Mouse (Mus musculus) lung, adult 2 months (tissue): ENCODE results near the gene Gpr3. TPM values are rescaled to one million over a fixed set of nuclear protein-coding genes. Genes with fewer than 3 reads are reported as not detected.
A peak's percentile ranks its signal among the peaks of the same experiment; 100 is the strongest.

Source experiments
- DNase-seq: peaks from one replicate; pipeline ENCODE4 v3.0.0; 2022
- H3K4me1 ChIP-seq: fragments of 200-500 bp; 2 replicates; pipeline ENCODE4 v1.6.1; 2011; ENCODE audit warnings: low read length; ENCODE audit not compliant: control insufficient read depth, insufficient read depth
- H3K4me3 ChIP-seq: fragments of 200-500 bp; replicated peaks from 2 replicates; pipeline ENCODE3; 2011; ENCODE audit warnings: low read depth, mild to moderate bottlenecking, control low read depth, low read length; ENCODE audit errors: extremely low read depth
- CTCF ChIP-seq: fragments of 200-500 bp; IDR thresholded peaks from 2 replicates; pipeline ENCODE4 v1.5.1; 2011; ENCODE audit warnings: mild to moderate bottlenecking, low read length, control low read depth; ENCODE audit not compliant: insufficient read depth
- POLR2A ChIP-seq: fragments of 200-500 bp; IDR thresholded peaks from 2 replicates; pipeline ENCODE4 v1.6.1; 2011; ENCODE audit warnings: low read depth, mild to moderate bottlenecking, control low read depth, low read length, borderline replicate concordance; ENCODE audit errors: extremely low read depth
- WGBS: fragments of 180-500 bp; shearing (Covaris S2); methylation state at CpG from one replicate; pipeline ENCODE4 v1.1.7; 2018; 5-methylcytosine and 5-hydroxymethylcytosine counted together
- polyA plus RNA-seq: library from polyadenylated mRNA; depleted of rRNA; stranded (reverse); fragments of >200 nt; gene quantifications from 2 replicates; pipeline ENCODE4 v1.2.3, GENCODE M21; 2012

The Gpr3 gene
- polyA plus RNA-seq, 1 experiment, result 0.18 TPM

GRCm38 (mm10) chr4:133217641-133218040, 5.3 kb upstream of the Gpr3 start:
- TF ChIP-seq CTCF (peak; percentile 92), POLR2A (no peak)
- DNase-seq, result peak; percentile 67
- Histone ChIP-seq H3K4me3 (no peak overlapping the region), H3K4me1 (peaks cover 8% of the 10 kb centered on the region)
- WGBS, result 9% methylated on average over 5 of the region's 5 CpGs

DNA sequence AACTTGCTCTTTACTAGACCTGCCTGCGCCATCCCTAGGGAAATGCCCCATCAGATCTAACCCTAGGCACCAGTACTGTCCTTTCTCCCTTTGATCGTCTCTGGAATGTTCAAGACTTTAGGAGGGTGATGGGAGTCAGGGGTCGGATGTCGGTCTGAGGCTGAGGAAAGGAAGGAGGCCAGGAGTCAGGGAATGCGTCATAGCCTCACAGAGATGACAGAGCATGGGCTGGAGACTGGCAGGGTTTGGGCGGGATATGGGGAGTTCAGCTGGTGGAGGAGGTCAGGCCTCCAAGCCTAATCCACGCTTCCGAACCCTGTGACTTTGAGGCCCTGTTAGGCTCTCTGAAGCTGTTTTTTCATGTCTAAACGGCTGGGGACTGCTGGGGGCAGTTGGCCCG, 1.3 kb upstream of the Gpr3 start:
- no peak for DNase-seq
- no peak for TF ChIP-seq POLR2A
- no peak for TF ChIP-seq CTCF
- Histone ChIP-seq H3K4me3 (no peak overlapping the region), H3K4me1 (peaks cover 6% of the 10 kb centered on the region)
- 37% methylated on average over 10 of the region's 10 CpGs for WGBS

DNA sequence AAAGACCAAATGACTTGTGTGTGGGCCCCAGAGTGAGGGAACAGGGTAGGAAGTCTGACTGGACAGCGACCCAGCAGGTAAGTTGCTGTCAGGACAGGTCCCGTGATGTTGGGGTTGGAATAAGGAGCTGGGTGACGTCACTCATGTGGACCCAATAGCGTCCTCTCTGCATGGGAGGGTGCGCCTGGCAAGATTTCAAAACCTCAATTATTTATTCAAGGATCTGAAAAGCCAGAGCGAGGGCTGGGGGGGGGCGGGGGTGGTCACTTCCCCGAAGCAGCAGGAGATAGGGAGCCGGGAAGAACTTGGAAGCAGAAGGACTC, 893 bp upstream of the Gpr3 start:
- Histone ChIP-seq H3K4me1 (peaks cover 6% of the 10 kb centered on the region), H3K4me3 (no peak overlapping the region)
- WGBS, result 6% methylated on average over 9 of the region's 9 CpGs
- TF ChIP-seq POLR2A (no peak), CTCF (no peak)
- DNase-seq, result no peak

GRCm38 (mm10) chr4:133212562-133213267, 379 bp upstream of the Gpr3 start:
- DNase-seq, result peak; percentile 80
- peaks cover 6% of the 10 kb centered on the region for H3K4me1 ChIP-seq
- 2% methylated on average over 44 of the region's 44 CpGs for WGBS
- no peak overlapping the region for H3K4me3 ChIP-seq
- TF ChIP-seq CTCF (no peak), POLR2A (no peak)

GRCm38 (mm10) chr4:133210788-133211390, 1.4 kb downstream of the Gpr3 start:
- no peak for DNase-seq
- TF ChIP-seq CTCF (no peak), POLR2A (no peak)
- H3K4me3 ChIP-seq, result no peak overlapping the region
- H3K4me1 ChIP-seq, result peaks cover 6% of the 10 kb centered on the region
- WGBS, result 93% methylated on average over 19 of the region's 19 CpGs

DNA sequence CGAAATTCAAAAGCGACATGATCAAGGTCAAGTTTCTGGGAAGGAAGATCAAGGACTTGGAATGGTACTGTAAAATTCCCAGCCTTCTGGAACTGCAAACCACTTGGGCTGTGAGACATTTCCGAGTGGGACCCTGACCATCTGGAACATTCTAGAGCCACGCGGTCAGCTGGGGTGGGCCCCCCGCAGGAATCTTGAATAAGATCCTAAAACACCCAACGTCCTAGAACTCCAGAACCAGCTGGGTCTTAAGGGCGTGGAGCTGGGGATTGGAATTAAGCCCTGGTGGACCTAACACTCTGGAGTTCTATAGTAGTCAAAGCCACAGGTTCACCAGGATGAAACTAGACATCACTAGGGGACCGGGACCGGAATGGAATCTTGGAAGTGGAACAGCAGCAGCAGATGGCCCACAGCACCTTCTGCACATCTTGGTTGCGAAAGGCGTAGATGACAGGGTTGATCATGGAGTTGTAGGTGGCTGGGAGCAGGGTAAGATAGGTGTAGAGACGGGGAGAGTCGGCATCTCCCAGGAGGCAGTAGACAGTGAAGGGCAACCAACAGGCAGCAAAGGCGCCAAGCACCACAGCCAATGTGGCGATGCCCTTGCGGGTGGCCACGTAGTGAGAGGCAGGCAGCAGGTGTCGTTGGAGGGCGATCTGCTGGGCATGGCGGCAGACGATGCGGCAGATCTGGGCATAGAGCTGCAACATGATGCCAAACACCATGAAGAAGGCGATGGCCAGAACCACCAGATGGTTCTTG, 2.1 kb downstream of the Gpr3 start:
- no peak for DNase-seq
- Histone ChIP-seq H3K4me1 (peaks cover 6% of the 10 kb centered on the region), H3K4me3 (no peak overlapping the region)
- WGBS, result 89% methylated on average over 24 of the region's 24 CpGs
- TF ChIP-seq POLR2A, result no peak
- no peak for TF ChIP-seq CTCF

DNA sequence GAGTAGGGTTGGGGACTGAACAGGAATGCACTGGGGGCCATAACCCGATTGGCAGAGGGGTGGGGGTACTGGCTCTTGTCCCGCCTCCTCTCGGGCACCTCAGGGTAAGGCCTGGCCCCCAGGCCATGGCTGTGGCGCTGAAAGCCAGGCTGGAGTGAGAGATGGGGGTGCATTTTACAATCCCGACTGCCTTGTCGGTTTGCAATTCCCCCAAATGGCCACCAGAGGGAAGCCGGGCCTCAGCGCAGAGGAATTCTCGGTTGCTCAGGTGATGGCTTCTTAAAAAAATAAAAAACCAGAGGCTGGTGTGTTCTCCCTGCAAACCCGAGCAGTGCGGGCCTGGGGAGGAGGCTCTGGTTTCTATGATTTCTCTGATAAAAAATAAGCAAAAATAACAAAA, 3.0 kb downstream of the Gpr3 start:
- no peak for DNase-seq
- TF ChIP-seq CTCF (peak; percentile 88), POLR2A (no peak)

DNA sequence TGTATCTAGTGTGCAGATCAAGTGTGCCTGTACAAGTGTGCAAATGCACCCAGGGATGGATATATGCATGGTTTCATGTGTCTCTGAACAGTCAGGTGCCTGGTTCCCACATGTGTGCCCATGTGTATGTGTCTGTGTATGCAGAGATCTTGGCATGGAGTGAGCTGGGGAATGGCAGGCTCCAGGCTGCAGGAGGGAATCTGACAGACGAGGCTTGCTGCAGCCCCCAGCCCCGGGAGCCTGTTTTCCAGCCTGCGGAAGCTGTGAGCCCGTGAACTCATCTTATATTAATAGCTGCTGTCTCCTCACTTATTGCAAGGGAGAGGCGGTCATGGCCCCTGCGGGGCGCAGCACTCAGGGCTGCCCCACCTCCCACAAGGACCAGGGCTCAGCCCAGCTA, 8.0 kb downstream of the Gpr3 start:
- Histone ChIP-seq H3K4me1 (peaks cover 7% of the 10 kb centered on the region), H3K4me3 (no peak overlapping the region)
- WGBS, result 23% methylated on average over 7 of the region's 7 CpGs
- no peak for DNase-seq
- TF ChIP-seq CTCF (no peak), POLR2A (no peak)

More for the DNA sequence above, 3.0 kb downstream of the Gpr3 start:
- Histone ChIP-seq H3K4me3 (no peak overlapping the region), H3K4me1 (peaks cover 6% of the 10 kb centered on the region)
- 5% methylated on average over 11 of the region's 11 CpGs for WGBS

- DNase-seq, result no peak
- WGBS, result 48% methylated on average over 3 of the region's 3 CpGs
- Histone ChIP-seq H3K4me3 (no peak overlapping the region), H3K4me1 (peaks cover 7% of the 10 kb centered on the region)
- TF ChIP-seq POLR2A (no peak), CTCF (no peak)
Measured at GRCm38 (mm10) chr4:133203591-133203990, 8.7 kb downstream of the Gpr3 start.
